Mouse (Mus musculus) colon, adult 2 months (tissue): Measurements from ENCODE around the gene Vps51. TPM values are rescaled to one million over a fixed set of nuclear protein-coding genes. Genes with fewer than 3 reads are reported as not detected.

ENCODE experiments used
- polyA plus RNA-seq: library from polyadenylated mRNA; depleted of rRNA; stranded (reverse); fragments of >200 nt; gene quantifications from 2 replicates; pipeline ENCODE4 v1.2.3, GENCODE M21; 2012; rRNA removed

Gene Vps51
- polyA plus RNA-seq, result 86.3 and 87.2 TPM in 2 replicates

DNA sequence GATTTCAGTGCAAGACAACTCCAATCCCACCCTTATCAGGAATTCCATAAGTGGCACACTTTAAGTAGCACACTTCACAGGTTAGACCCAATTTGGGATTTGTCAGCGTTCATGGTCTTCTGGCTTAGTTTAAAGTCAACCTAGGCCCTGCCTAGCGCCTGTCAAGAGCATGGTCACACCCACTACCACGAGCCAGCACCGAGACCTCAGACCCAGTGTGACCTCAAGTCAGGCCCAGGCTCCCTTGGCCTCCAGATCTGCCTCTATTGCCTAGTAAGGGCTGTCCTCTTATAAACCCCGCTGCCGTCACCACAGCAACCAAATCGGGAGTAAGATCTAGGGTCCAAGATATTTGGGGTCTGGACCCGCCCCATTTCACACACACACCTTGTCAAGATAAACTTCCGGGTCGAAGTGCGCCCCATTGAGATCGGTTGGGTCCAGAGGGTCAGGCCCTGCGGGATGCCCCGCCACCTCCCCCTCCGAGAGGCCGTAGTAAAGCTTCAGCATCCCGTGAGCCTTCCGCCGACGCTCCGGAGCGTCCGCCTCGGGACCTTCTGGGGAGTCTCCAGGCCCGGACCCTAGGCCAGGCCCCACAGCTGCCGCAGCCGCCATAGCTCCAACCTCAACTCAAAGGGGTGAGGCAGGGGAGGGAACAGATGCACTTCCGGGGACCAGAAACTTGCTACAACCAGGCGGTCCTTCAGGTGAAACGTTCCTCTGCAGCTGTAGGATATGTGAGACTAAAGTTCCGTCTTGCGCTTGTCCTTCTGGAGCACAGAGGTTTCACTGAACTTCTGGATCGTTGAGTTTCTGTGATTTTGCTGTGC lies at the start of gene Vps51:
Gene Vps51 (minus strand): TSS at position 668 of the 830 bp plus-strand sequence.

GRCm38 (mm10) chr19:6117986-6118676 lies 41.1 kb upstream of the Vps51 start, which contains the start of gene Sac3d1:
Gene Sac3d1 (minus strand): TSS chr19:6118650.

DNA sequence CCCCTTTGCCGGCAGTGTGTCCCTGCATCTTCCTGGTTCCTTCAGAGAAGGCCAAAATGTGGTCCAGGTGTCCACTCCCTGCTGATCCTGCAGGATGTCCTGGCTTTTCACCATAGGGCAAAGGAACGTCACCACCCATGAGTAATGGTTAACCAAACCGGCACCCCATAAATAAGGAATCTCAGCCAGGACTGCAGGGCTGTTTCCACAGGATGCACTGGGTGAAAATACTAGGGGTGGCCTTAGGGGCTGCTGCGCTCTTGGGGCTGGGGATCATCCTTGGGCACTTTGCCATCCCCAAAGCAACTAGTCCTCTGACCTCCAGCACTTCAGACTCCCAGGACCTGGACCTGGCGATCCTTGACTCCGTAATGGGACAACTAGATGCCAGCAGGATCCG lies 28.6 kb upstream of the Vps51 start, which contains the start of gene Naaladl1:
Gene Naaladl1 (plus strand): TSS at position 197 of the 400 bp plus-strand sequence.

DNA sequence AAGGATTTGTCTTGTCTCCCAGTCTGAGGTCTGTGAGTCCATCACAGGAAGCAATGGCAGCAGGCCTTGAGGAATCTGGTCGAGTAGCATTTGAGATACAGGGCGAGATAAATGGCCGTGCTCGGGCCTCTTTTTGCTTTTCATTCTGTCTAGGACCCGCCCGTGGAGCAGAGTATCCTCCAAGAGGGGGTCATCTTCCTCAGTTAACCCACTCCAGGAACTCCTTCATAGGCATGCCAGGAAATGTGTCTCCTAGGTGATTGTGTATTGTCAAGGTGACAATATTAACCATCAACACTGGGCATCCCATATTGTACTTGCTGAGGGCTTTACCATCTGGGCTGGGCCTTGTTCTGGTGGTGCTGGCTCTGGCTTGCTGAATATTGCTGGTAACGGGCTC lies 17.1 kb upstream of the Vps51 start, which contains the start of gene AC131692.1:
Gene AC131692.1 (plus strand): TSS at position 301 of the 400 bp plus-strand sequence.

DNA sequence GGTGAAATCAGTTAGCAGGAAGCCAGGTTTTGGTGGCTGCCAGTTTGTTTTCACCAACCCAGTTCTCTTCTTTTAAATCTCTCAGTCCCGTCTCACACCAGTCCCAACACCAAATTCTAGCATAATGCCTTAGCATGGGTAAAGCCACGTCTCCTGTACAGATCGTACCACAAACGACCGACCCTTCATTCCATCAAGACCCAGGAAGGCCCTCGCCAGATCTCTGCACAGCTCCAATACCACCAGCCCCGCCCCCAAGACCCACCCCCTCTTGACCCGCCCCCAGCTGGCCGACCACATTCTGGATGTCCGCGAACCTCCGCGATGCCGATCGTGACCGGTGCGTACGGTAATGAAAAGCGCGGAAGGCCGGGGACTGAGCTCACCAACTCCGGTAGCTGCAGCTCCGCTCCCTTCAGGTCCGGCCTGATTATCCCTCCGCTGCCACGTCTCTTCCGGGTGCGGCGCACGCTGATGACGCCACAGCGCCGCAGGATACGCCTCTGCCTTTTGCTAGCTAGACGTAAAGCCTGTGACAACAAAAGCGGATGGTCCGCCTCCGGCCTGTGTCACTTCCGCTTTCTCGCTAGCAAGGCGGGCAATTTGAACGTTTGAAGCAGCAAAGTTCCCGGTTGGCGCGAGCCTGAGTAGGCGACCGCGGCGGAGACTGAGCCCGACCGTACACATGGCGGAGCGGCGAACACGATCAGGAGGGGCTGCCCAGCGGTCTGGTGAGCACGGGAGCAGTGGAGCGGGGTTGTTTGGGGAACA lies 7.6 kb upstream of the Vps51 start, which contains the start of the genes Zfpl1 and Cdca5:
Gene Zfpl1 (minus strand): TSS at position 479 of the 771 bp plus-strand sequence.
Gene Cdca5 (plus strand): TSS at position 506 of the 771 bp plus-strand sequence.

DNA sequence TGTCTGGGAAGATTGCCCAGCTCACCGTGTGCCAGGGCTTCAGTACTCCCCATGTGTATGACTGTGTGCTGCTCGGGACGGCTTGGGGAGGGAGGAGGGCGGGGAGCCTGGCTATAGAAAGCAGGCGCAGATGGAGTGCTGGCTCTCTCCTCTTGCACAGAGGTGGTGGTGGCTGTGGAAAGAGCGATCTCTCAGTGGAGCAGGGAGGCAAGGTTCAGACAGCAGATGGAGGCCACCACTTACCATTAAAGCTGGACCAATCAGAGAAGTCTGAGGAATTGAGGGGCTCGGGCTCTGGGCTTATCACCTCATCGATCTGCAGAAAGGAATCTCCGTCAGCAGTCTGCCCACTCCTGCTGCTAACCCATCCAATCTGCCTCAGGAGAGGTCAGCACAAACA lies 5.1 kb upstream of the Vps51 start, which contains the start of gene Gm28374:
Gene Gm28374 (minus strand): TSS at position 101 of the 400 bp plus-strand sequence.

GRCm38 (mm10) chr19:6079983-6080480 lies 3.0 kb upstream of the Vps51 start, which contains the start of gene Tmem262:
Gene Tmem262 (plus strand): TSS chr19:6080033.

DNA sequence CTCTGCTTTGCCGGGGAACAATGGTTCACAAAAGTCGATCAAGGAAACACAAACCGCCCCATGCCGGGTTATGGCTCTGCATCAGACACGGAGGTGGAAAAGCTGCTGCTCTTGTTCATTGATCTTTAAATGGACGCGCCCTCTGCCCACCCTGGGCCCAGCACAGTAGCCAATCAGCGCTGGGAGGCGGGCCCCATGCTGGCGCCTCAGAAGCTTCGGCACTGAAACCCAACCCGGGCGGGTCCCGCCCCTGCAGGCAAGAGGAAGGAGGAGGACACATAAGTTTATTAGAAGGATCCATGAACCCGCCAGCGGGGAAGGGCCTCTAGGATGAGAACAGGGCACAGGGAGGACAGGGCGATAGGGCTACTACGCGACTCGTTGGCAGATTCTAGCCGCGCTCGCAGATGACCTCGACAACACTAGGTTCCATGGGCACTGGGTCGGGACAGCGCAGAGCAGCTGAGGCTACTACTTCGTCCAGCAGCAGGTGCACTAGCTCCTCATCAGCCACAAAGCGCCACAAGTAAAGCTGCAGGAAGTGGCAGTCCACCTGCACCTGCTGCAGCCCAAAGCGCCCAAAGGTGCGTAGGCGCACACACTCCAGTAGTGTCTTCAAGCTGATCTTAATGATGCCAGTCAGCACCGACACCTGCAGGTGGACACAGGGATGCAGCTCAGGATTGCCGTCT lies 9.2 kb downstream of the Vps51 start, which contains the start of gene Tm7sf2:
Gene Tm7sf2 (minus strand): TSS at position 650 of the 692 bp plus-strand sequence.

GRCm38 (mm10) chr19:6061021-6061533 lies 16.0 kb downstream of the Vps51 start, which contains the start of gene Znhit2:
Gene Znhit2 (plus strand): TSS chr19:6061192.

DNA sequence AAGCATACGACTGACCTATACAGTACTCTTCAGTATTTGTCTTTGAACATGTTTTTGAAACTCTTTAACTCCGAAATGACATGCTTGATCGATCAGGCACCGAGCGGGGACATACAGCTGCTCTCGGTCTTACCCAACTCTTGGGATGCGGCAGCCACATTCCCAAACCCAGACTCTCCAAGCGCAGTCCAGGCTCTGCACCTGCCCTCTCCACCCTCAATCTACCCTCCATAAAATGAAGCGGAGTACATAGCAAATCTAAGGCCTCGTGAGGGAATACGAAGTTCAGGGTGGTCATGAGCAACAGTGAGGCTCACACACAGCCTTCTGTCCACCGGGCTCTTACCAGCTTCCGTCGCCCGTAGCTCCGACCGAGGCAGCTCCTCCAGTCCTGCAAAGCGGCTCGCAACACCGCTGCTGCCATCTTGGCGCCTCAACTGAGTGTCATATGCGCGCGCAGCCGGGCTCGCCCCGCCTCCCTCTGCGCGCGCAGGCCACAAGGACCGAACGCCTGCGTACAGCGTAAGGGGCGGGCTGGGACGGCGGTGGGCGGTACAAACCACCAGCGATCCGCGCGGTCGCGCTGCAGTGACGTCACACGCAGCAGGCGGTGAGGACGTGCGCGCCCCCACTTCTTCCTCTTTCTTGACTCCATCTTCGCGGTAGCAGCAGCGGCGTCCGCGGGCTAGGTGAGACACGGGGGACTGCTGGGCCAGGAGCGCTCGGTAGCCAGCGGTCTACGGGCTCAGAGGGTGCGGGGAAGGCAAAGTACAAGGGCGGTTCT lies 19.5 kb downstream of the Vps51 start, which contains the start of the genes Mrpl49 and Fau:
Gene Mrpl49 (minus strand): TSS at position 473 of the 784 bp plus-strand sequence.
Gene Fau (plus strand): TSS at position 532 of the 784 bp plus-strand sequence.

GRCm38 (mm10) chr19:6046294-6047153 lies 30.5 kb downstream of the Vps51 start, which contains the start of gene Syvn1:
Gene Syvn1 (plus strand): TSS chr19:6046576.

Other genes with a start within 250 kb of the Vps51 start
- gene Frmd8, start 202.0 kb downstream of the Vps51 start, polyA plus RNA-seq, result 29.7 and 32.5 TPM in 2 replicates
- gene Slc25a45, start 199.4 kb downstream of the Vps51 start, polyA plus RNA-seq, result 7.3 and 9.9 TPM in 2 replicates
- gene Tigd3, start 183.1 kb downstream of the Vps51 start, polyA plus RNA-seq, result 0.57 and 0.62 TPM in 2 replicates
- 53.4 and 61.3 TPM in 2 replicates for gene Dpf2, start 164.2 kb downstream of the Vps51 start, polyA plus RNA-seq
- 7.0 and 7.3 TPM in 2 replicates for gene Cdc42ep2, start 152.4 kb downstream of the Vps51 start, polyA plus RNA-seq
- gene Pola2, start 113.0 kb downstream of the Vps51 start, polyA plus RNA-seq, result 22.8 and 27.7 TPM in 2 replicates
- 0.06 TPM in 1 of 2 replicates, not detected in the other for gene Slc22a20, start 91.1 kb downstream of the Vps51 start, polyA plus RNA-seq
- gene Capn1, start 61.3 kb downstream of the Vps51 start, polyA plus RNA-seq, result 69.9 and 86.7 TPM in 2 replicates
- 56.5 and 68.0 TPM in 2 replicates for gene Syvn1, start 30.7 kb downstream of the Vps51 start, polyA plus RNA-seq
- gene Mrpl49, start 19.4 kb downstream of the Vps51 start, polyA plus RNA-seq, result 11.1 and 13.7 TPM in 2 replicates
- 2,245 and 2,287 TPM in 2 replicates for gene Fau, start 19.4 kb downstream of the Vps51 start, polyA plus RNA-seq
- gene Znhit2, start 16.0 kb downstream of the Vps51 start, polyA plus RNA-seq, result 81.0 and 86.7 TPM in 2 replicates
- 68.6 and 88.1 TPM in 2 replicates for gene Tm7sf2, start 8.9 kb downstream of the Vps51 start, polyA plus RNA-seq
- 1.3 TPM in 1 of 2 replicates, not detected in the other for gene Tmem262, start 2.8 kb upstream of the Vps51 start, polyA plus RNA-seq
- 0.34 and 0.72 TPM in 2 replicates for gene Gm28374, start 5.0 kb upstream of the Vps51 start, polyA plus RNA-seq
- 96.4 and 116 TPM in 2 replicates for gene Zfpl1, start 7.7 kb upstream of the Vps51 start, polyA plus RNA-seq
- 3.2 and 4.1 TPM in 2 replicates for gene Cdca5, start 7.8 kb upstream of the Vps51 start, polyA plus RNA-seq
- gene AC131692.1, start 17.2 kb upstream of the Vps51 start, polyA plus RNA-seq, result not detected in 2 replicates
- gene Naaladl1, start 28.6 kb upstream of the Vps51 start, polyA plus RNA-seq, result 17.8 and 47.8 TPM in 2 replicates
- gene Sac3d1, start 41.4 kb upstream of the Vps51 start, polyA plus RNA-seq, result 60.1 and 60.7 TPM in 2 replicates
- 59.0 and 65.6 TPM in 2 replicates for gene Snx15, start 51.1 kb upstream of the Vps51 start, polyA plus RNA-seq
- gene Batf2, start 63.8 kb upstream of the Vps51 start, polyA plus RNA-seq, result 60.8 and 73.8 TPM in 2 replicates
- 95.4 and 114 TPM in 2 replicates for gene Arl2, start 64.3 kb upstream of the Vps51 start, polyA plus RNA-seq
- gene Majin, start 107.2 kb upstream of the Vps51 start, polyA plus RNA-seq, result 0.12 and 0.91 TPM in 2 replicates
- gene Gpha2, start 149.1 kb upstream of the Vps51 start, polyA plus RNA-seq, result 0.45 and 0.97 TPM in 2 replicates
- 84.5 and 109 TPM in 2 replicates for gene Ppp2r5b, start 158.6 kb upstream of the Vps51 start, polyA plus RNA-seq
- gene Atg2a, start 164.4 kb upstream of the Vps51 start, polyA plus RNA-seq, result 61.7 and 63.2 TPM in 2 replicates
- 286 and 304 TPM in 2 replicates for gene Ehd1, start 199.5 kb upstream of the Vps51 start, polyA plus RNA-seq
- gene Cdc42bpg, start 229.2 kb upstream of the Vps51 start, polyA plus RNA-seq, result 69.5 and 74.2 TPM in 2 replicates